Mouse (Mus musculus): ENCODE results near the gene Cap2. TPM values are rescaled to one million over a fixed set of nuclear protein-coding genes. Genes with fewer than 3 reads are reported as not detected.
A peak's percentile ranks its signal among the peaks of the same experiment; 100 is the strongest.

The Cap2 gene
- total RNA-seq, 1 experiment from 2014 or later = 4.6 TPM

GRCm38 (mm10) chr13:46632796-46633195 is 131.1 kb downstream of the Cap2 start:
- DNase-seq = no peak

GRCm38 (mm10) chr13:46633320-46634132 is 131.9 kb downstream of the Cap2 start:
- DNase-seq = no peak

- DNase-seq = no peak
These were observed 132.5 kb downstream of the Cap2 start for GRCm38 (mm10) chr13:46634133-46634488.

- DNase-seq = no peak
These were observed 139.2 kb downstream of the Cap2 start for GRCm38 (mm10) chr13:46640608-46641468.

GRCm38 (mm10) chr13:46642318-46642717 is 140.7 kb downstream of the Cap2 start:
- DNase-seq = no peak

GRCm38 (mm10) chr13:46644175-46644574 is 142.5 kb downstream of the Cap2 start:
- DNase-seq = no peak

- DNase-seq = no peak
These were observed 143.8 kb downstream of the Cap2 start for GRCm38 (mm10) chr13:46645476-46645875.

GRCm38 (mm10) chr13:46651853-46652252 is 150.2 kb downstream of the Cap2 start:
- DNase-seq = no peak

GRCm38 (mm10) chr13:46652671-46653070 is 151.0 kb downstream of the Cap2 start:
- DNase-seq = no peak

- no peak for DNase-seq
These were observed 152.0 kb downstream of the Cap2 start for GRCm38 (mm10) chr13:46653671-46654070.

- no peak for DNase-seq
These were observed 152.9 kb downstream of the Cap2 start for GRCm38 (mm10) chr13:46654566-46654965.

- no peak for DNase-seq
These were observed 157.6 kb downstream of the Cap2 start for GRCm38 (mm10) chr13:46659211-46659610.

GRCm38 (mm10) chr13:46663461-46663964 is 161.9 kb downstream of the Cap2 start:
- no peak for DNase-seq

- DNase-seq = peak; percentile 92
These were observed 167.5 kb downstream of the Cap2 start, which contains the start of gene Fam8a1 for GRCm38 (mm10) chr13:46669048-46669619. Fam8a1 (plus strand) TSS chr13:46669522.

GRCm38 (mm10) chr13:46669620-46670271 is 168.1 kb downstream of the Cap2 start:
- DNase-seq = peak; percentile 31

- DNase-seq = no peak
These were observed 168.9 kb downstream of the Cap2 start for GRCm38 (mm10) chr13:46670514-46670913.

- DNase-seq = peak; percentile 67
These were observed 173.0 kb downstream of the Cap2 start for GRCm38 (mm10) chr13:46674601-46675000.

- no peak for DNase-seq
These were observed 176.1 kb downstream of the Cap2 start for GRCm38 (mm10) chr13:46677721-46678120.

GRCm38 (mm10) chr13:46682921-46683320 is 181.3 kb downstream of the Cap2 start:
- no peak for DNase-seq

GRCm38 (mm10) chr13:46683370-46683769 is 181.7 kb downstream of the Cap2 start:
- no peak for DNase-seq

- no peak for DNase-seq
These were observed 189.1 kb downstream of the Cap2 start for GRCm38 (mm10) chr13:46690559-46691241.
